Mouse (Mus musculus) frontal cortex, postnatal 10 days (tissue): ENCODE measurements at regions not wholly inside any gene's neighbourhood (a gene's known extent, or its start where the extent isn't known, plus 50 kb on each side); places are given as distances from the start of the nearest gene placed in this dataset.

Source experiments
- DNase-seq, 2 experiments: peaks; one replicate each; pipeline ENCODE4 v3.0.0; 2022; ENCODE audit warnings: low spot score in 2 of 2, mixed read lengths in 1 of 2

DNA sequence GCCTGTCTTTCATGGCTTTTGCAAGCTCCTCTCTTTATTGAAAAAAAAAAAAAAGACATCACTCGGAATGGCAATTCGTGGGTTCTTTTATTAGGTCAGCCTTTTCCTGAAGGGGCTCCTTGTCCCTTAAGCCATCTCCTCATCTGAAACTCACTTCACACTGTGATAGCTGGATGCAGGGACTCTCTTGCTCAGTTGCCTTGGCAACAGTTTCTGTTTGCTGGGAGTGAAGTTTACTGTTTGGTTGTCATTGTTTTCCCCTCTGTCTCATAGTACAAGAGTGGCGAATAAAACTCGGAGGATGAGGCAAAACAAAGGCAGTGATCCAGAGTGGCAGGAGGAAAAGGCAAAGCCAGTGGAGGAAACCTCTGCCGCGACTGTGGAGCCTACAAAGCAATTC lies 194.6 kb downstream of the Brinp2 start:
- no peak for DNase-seq

DNA sequence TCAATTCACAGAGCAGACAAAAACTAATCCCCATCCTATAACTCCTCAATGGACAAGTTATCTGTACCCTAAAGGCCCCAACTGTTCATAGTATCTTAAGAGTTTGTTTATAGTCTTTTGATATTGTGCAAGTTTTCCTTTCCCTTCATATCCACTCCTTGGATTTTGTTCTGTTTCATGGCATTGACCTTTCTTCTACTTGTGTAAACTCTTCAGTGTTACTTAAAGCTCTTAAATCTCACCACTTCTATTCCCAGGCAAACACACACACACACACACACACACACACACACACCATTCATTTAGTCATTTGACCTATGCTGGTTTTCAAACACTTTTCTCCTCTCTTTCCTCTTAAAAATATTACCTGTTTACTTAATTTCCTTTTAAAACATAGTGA lies 192.7 kb downstream of the Brinp2 start:
- no peak for DNase-seq

DNA sequence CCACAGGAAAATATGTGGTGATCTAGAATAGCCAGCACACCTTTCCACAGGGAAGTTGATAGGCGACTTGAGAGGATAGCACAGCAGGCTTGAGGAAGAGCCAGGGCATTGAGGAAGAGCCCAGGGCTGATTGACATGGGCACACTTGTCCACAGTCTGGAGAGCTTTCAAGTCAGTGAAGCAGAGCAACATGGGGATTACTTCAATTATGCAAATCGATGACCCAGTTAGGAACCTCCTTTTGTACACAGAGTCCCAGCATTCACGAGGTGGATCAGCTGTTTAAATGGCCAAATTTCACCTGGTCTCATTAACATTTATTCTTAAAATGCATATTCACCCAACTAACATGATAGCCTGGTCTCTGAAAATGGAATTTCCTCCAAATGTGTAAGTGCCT lies 186.1 kb downstream of the Brinp2 start:
- DNase-seq = no peak

DNA sequence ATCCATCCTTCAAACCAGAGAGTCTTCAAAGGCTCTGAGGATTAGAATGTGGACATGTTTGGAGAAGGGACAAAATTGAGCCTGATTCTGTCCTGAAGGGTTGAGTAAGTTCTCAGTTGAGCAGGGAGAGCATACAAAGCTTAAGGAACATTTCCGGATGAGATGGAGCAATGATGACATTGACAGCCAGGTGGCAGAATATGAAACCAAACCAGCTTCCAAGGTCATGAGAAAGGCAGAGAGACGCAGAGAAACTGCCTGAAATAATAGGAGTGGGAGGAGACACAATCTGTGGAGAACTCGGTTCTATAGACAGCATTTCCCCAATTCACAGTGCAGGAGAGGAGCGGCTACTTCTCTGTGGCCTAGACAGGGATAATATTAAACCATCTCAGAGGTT lies 176.0 kb downstream of the Brinp2 start:
- no peak for DNase-seq

DNA sequence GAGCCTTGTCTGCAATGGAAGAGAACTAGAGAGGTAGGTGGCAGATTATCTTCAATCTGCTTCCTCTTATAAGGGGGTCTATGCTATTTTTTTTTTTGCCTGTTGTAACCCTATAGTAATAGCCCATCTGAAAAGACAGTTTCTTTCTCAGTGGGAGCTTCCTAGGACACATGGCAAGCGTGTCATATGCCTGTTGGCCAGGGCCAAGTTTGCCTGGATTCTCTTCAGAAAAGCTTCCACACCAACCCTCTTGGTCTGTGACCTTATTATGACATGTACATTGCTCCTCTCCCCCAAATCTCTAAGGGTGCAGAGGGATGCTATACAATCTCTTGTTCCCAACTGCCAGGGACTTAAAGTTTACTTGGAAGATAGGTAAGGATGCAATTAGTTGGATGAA lies 174.8 kb downstream of the Brinp2 start:
- no peak for DNase-seq

DNA sequence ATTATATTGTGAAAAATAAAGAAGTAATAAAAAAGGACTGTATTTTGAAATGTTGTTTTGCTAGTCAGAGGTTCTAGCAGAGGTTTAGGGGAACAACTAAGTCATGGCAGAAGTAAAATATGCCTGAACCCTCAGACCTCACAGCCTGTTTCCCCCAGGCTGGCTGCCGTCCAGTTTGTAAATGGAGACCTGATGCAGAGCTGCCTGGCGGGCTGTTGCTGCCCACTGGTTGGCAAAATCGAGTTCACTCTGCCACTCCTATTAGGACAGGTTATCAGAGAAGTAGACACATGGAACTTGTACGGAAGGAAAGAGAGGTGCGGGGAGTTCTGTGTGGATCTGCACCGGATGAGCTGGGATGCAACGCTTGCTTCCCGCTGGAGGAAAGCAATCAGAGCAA lies 168.5 kb downstream of the Brinp2 start:
- DNase-seq = no peak

DNA sequence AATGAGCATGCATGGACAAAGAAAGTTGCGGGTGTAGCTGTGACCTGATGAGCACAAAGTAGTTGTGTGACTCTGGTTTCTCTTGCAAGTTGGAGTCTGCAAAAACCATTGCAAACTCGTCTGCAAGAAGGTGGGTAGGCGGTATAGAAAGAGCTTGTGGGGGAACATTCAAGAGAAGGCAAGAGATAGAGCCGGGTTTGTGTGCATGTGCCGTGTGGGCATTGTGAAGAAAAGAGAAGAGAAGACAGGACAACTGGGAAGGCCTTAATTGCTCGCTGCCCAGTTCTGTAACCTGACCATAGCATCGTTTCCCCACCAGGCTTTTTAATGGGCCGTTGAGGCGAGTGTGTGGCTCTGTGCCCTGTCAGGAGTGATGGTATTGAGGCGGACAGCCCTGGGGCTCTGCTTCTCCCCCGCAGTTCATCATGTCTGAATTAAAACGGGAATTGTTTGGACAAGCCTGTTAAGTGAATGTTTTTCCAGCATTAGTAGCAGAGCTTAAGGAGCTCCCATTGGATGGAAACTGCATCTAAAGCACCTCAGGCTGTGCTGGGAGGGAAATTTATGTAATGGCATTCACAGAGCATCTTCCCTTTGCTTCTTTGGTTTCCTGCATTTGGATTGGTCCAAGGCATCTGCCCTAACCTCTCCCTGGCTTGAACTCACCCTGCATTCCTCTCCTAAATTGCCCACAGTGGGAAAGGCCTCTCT lies 163.1 kb downstream of the Brinp2 start:
- peak; percentile 10 to 13 for DNase-seq

DNA sequence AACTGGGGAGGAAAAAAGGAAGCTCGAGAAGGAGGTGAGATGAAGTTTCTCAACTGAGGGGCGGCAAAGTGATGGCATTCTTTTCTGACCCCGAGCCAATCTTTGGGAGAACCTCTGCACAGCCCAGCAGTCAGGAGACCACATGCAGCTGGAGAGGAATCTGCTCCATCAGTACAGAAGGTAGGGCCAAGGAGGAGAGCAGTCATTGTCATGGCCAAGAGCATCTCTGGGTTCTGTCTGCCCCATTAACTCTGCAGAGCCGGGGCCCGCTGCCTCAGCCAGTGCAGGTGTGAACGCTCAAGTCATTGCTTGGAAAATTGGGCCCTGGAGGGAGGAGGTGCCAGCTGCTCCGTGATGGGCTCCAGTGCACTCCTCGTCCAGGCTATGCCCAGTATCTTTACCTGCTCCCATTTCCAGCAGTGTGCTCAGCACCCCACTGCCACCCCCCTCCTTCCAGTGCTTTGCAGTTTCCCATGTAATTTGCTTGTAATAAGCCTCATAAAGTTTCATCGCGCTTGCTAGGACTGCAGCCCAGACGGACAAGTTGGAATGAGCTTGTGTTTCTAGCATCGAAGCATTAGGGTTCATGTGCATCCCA lies 162.1 kb downstream of the Brinp2 start:
- DNase-seq = no peak
